ENCODE assay signal across 17 mouse cellular contexts in the genomic region with DNA sequence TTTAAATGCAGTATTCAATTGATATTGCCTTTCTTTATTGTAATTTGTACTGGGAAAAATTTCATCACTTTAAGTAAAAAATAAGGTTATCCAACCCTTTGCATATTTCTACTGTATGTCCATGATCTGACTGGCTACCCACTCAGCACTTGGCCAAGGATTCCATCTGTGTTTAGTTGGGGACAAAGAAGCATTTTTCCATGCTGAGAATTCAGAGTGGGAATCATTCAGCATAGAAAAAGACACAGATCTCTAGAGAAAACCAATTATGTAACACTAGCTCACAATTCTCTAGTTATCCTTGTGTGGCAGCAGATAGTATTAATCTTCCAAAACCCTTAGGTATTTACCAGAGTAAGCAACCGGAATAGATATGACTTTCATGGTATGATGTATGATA.
"Had no signal": no experiment of that assay in that cellular context is flagged by ENCODE, and none has a peak within 500 bp of the region (broad histone marks: within the 10 kb centered on the region; RNA-seq: fewer than 3 reads in every experiment).

No protein-coding gene starts in this region.

- DNase-seq: left cerebral cortex, postnatal 4 days; liver; liver, embryonic 13.5 days; liver, postnatal 0 days; lung, adult 18-20 months; lung, adult 2 months; lung, embryonic 14.5 days; lung, postnatal 10 days; lung, postnatal 14 days; lung, postnatal 36 days; lung, postnatal 4 days; midbrain, embryonic 14.5 days had no signal

- ATAC-seq: liver, embryonic 12.5 days; liver, postnatal 0 days; lung, postnatal 0 days; midbrain, embryonic 13.5 days; midbrain, embryonic 15.5 days; midbrain, embryonic 16.5 days had no signal
